Mouse (Mus musculus): ENCODE data around the gene Rapgef2.

GRCm38 (mm10) chr3:79203821-79204220, 82.5 kb downstream of the Rapgef2 start:
- TF ChIP-seq GATA1 (IDR thresholded peaks at IDR 0.05; ENCODE audit: low read length) (no peak), TAL1 (IDR thresholded peaks at IDR 0.05; ENCODE audit: low read length) (no peak)
